Mouse (Mus musculus) naive thymus-derived CD4-positive, alpha-beta T cell, adult 2 months (primary cell): Measurements from ENCODE around the gene Trim2.
A peak's percentile ranks its signal among the peaks of the same experiment; 100 is the strongest.

Source experiments
- DNase-seq: peaks from one replicate; pipeline ENCODE4 v3.0.0-alpha.2; 2011; ENCODE audit warnings: low read depth

The Trim2 gene

DNA sequence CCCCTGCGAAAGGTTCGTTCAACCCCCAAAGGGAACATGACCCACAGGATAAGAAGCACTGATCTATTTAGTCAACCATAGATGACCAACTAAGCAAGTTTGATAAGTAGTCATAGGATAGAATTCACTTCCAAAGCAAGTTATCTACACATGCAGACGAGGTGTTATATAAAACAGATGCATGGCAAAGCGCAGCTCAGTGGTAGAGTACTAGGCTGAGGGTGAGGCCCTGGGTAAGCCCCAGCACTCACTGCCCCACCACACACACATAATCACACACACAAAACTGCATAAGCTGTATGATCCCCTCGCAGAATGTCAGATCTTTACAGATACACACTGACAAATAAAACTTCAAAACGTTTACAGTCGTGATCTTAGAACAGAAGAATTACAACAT, 170.2 kb downstream of the Trim2 start:
- DNase-seq = no peak

DNA sequence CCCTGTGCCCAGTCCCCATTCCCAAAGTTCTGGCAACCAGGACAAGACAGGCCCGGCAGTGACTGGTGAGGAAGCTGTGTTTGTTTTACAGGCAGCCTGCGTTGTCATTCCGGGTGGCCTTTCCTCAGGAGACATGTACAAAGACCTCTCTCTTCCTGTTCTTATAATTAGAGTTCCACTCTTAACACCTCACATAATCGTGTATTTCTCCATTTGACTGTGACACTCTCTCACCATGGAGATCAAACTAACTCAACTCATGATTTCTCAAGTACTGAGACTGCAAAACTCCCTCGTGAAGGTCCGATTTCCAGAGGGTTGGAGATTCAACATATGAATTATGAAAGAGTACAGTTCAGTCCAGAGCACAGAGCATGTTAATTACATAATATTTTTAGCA, 170.7 kb downstream of the Trim2 start:
- DNase-seq = no peak

DNA sequence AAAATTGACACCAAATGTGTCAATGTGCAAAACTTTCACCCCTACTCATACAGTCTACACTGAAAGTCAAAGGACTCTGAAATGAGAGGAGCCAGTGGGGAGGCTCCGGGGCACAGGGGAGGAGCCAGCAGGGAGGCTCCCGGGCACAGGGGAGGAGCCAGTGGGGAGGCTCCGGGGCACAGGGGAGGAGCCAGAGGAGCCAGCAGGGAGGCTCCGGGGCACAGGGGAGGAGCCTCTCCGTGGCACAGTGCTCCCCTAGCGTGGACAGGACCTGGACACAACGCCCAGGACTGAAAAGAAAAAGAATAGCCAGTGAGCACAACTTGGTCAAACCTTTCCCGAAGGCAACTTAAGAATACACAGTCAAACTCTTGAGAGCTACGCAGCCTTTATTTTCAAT, 171.3 kb downstream of the Trim2 start:
- DNase-seq = no peak

DNA sequence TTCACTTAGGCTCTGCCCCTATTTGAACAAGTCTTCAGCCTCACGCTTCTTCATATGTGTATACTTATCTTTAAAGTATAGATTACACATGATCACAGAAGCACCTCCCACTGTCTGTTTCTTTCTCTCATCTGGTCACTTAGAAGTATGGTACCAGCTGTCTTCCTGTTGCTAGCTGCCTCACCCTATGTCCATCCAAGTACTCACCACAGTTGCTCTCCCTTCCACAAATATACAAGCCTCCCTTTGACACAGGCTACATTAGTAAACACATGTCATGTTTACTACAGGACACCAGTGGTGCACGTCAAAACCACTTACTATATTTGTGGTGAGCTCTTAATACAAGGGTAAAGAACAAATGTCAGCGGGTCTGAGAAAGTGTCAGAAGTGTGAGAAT, 175.3 kb downstream of the Trim2 start:
- DNase-seq = no peak

DNA sequence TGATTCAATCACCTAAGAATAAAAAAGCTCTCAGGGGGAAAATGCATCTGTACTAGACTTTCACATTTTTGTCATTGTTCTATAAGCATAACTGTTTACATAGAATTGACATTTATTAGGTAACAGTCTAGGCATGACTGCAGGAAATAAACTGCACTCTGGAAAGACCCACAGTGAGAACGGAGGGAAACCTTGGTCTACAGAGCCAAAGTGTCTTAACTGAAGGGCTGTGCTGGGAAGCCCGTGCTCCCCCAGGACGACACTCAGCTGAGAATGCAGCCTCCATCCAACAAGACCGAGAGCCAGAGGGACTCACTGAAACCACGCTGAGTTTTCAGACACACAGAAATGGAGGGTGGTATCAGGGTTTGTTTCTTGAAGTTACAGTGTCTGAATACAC, 175.9 kb downstream of the Trim2 start:
- no peak for DNase-seq

DNA sequence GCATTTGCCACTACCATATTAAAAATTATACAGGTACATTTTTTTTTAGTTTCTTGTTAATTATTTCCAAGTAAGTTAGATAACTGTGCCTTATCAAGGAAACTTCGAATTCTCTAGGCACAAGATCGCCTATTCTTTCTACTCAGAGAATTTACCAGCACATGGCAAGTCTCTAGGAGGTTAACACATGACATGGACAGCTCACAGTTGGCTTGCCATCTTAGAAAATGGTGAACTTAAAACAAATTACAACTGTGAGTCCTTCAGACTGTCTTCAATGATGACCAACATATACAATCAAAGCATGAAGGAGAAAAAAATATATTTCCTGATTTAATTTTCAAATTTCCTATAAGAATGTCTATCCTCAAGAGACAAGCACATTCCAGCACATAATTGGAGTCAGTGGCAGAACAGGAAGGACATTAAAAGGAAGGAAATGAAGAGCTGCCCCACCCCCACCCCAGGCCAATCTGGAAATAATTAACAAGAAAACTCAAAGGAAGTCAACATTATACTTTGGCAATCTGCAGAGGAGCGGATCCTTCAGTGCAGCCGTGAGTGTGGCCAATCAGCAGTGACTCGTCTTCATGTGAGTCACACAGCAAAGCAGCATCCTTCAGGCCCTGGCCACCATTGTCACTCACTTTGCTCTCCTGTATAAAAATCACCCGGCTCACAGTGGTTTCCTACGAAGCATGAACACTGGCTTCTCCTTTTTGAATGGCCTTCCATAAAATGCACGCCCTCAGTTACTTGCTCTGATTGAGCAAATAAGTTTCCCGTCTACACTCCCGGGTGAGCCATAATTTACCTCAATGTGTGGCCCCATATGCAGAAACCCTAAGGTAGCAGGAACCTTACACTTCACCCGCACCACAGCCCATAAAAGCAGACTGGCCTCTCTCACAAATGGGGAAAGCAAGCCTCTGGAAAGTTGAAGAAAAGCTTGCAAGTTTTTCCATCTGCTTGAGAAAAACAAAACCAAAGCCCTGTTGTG, 177.5 kb downstream of the Trim2 start:
- DNase-seq = no peak

DNA sequence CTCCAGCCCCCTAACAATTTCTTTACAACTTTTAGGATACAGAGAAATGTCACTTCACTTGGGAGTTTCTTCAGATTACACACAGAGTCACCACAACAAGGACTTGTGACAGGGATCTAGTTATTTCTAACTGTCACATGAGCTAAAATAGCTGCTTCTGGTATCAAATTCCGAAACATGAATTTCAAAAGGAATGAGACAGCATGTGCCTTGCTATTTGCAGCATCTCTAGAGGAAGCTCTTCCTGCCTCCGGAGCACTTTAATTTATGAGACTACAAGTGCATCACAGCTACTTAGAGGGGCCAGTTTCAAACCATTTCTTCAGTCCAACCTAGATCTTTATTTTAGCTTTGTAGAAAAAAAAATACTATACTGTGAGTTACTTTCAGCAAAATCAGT, 179.2 kb downstream of the Trim2 start:
- DNase-seq = no peak

DNA sequence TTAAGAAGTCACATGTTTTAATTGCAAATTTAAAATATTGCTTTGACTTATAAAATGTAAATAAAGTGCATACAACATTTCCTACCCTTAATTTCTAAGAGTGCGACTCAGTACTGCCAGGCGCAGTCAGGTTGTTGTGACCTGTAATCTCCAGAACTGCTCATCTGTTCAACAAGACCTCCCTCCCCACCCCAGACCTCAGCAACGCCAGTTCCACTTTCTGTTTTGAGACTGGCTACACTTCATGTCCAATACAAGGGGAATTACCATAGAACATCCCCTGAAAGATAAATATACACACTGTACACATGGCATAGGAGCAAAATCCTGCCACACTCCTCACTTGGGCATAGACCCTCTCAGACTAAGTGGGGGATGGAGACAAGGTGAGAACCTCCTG, 180.0 kb downstream of the Trim2 start:
- DNase-seq = no peak

DNA sequence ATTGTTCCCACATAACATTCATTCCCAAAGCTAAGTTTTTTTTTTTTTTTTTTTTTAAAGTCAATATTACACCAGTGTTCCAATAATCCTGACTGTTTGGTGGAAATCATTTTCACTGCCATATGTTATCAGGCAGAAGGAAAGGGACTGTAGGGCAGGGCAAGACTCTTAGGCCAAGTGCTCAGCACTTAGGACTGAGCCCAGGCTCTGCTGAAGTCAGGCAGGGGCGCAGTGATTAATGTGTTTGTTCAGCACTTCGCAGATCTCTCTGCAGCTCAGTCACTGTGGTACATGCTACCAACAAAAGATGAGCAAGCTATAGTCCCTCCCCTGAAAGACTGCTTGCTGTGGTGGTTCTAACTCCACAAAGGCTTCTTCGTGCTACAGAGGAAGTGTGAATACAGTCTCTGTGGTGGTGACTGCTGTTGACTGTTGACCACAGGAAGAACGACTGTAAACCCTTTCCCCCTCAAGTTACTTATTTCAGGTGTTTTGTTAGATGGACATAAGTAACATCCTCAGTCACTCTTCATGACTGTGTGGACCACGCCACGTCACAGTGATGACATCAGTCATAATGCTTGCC, 180.9 kb downstream of the Trim2 start:
- DNase-seq = no peak

DNA sequence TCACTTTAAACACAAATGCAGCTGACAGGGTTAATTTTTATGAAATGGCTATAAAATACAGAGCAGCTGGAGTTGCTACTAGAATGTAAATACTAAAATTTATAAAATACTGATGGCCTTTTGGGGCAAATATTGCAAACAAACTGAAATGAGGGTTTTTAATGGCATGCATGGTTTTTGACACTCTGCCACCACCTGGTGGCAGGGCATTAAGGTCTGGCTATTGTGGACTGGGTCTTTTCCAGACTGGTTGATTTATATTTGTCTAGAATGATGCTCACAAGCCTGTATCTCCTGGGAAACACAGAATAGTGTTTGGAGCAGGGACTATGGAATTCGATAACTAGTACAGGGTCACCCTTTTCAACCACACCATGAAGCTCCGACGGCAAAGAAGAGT, 183.2 kb downstream of the Trim2 start:
- DNase-seq = peak; percentile 73

DNA sequence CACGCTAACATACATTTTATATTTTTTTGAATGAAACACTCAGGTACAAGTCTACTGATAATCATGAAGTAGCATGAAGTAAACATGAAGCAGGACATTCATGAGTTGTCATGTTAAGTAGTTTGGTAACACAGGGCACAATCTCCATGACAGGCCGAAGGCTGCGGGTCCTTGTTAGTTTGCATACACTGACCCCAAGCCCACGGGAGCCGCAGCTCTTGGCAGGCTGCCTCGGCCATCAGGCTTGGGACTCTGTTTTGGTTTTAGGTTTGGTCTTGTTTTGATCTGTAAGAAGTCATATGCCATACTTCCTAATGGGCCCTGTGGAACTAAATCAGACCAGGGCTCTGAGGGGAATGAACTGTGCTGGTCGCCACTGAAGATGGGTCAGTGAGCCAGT, 188.0 kb downstream of the Trim2 start:
- DNase-seq = no peak

DNA sequence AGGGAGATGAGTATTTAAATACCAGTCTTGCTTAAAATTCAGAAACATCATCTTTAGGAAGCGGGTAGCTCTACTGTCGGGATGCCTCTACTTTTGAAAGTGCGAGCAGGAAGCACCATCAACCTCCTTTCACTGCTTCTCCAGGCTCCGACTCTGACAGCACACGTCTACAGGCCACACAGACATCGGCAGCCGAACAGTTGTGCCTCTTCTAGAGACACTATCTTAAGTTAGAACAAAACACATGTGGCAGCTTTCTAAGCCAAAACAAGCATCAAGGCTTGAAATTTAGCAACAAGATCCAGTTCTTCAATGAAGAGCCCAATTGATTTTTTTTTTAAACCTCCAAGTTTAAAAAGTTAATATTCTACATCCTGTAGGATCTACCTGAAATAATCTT, 188.5 kb downstream of the Trim2 start:
- no peak for DNase-seq
